Mouse (Mus musculus) ES-Bruce4 (cell line): ENCODE measurements at regions not wholly inside any gene's neighbourhood (a gene's known extent, or its start where the extent isn't known, plus 50 kb on each side); places are given as distances from the start of the nearest gene placed in this dataset.

Source experiments
- CTCF ChIP-seq: IDR thresholded peaks from one replicate; pipeline ENCODE4 v1.8.1; 2011; ENCODE audit warnings: low read depth, low read length
- POLR2A ChIP-seq: IDR thresholded peaks from one replicate; pipeline ENCODE4 v1.8.1; 2011; ENCODE audit warnings: low read length; ENCODE audit not compliant: insufficient read depth

- TF ChIP-seq CTCF (no peak), POLR2A (no peak)
Measured at GRCm38 (mm10) chr13:59891737-59892136, 68.8 kb upstream of the Tut7 start.
